Mouse (Mus musculus) retina, postnatal 1 day (tissue): ENCODE results near the gene 1600014C23Rik.

Experiments used
- DNase-seq: peaks from one replicate; pipeline ENCODE4 v3.0.0-alpha.2; 2012

Gene 1600014C23Rik

GRCm38 (mm10) chr17:45724574-45724921, 9.1 kb downstream of the 1600014C23Rik start:
- DNase-seq: no peak

DNA sequence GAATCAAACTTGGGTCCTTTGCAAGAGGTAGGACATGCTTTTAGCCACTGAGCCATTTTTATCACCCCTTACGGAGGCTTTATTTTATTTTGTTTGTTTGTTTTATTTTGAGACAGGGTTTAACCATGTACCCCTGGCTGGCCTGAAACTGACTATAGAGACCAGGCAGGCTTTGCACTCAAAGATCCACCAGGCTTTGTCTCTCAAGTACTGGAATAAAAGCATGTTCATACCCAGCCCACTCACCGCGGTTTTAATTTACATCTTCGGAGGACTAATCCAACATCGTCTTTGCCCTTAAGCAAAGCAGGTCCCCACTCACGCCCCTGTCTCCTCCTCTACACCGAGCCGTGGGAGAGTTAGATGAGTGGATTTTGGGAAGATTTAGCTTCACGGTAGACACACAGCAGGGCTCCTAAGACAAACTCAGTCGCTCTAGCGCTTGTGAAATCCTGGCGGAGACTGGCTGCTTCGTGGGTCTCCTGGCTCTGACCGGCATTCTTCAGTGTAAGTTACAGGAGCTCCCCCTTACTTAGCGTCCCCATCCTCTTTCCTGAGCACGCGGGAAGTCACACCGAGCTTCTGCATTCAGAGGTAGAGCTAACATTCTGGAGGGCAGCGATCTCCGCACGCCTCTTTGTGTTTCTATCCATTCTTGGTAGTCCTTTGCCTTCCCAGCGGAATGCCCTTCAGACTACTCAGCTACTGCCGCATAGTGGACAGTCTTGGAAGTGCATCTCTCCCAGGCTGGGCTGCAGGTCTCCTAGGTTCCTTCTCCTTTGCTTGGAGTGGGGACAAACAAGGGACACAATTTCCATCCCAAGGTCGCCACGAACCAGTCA, 9.7 kb downstream of the 1600014C23Rik start:
- peak; percentile 91 for DNase-seq

- DNase-seq: peak; percentile 77
Observed at GRCm38 (mm10) chr17:45718323-45718722, 15.3 kb downstream of the 1600014C23Rik start.

DNA sequence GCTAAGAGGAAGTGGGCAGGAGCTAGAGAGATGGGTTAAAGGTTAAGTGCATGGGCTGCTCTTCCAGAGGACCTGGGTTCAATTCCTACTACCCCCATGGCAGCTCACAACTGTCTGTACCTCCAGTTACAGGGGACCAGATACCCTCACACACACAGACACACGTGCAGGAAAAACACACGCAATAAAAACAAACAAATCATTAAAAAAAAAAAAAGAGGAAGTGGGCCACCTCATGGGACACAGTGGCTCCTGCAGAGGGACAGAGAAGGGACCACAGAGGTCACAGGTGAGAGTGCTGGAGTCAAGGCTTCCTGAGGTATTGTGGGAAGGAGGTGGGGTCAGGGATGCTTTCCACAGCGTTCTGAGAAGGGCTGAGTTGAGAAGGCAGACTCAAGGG, 22.1 kb downstream of the 1600014C23Rik start:
- no peak for DNase-seq

DNA sequence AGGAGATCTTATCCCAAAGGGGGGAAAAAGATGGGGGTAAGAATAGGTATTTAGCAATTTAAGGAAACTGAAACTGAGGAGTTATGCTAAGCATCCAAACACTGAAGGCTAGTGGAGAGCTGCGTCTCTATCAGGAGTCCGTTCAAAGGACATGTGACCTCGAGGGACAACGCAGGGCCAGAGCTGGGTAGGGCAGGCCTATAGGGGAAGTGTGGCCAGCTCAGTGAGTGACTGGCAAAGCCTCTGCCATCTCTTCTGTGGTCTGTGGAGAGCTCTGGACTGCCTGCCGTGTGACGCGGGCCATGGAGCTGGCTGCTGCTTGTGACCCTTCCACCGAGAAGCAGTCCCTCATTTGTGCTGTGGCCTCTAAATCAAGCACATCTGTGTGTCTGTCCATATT, 23.2 kb downstream of the 1600014C23Rik start:
- DNase-seq: no peak

DNA sequence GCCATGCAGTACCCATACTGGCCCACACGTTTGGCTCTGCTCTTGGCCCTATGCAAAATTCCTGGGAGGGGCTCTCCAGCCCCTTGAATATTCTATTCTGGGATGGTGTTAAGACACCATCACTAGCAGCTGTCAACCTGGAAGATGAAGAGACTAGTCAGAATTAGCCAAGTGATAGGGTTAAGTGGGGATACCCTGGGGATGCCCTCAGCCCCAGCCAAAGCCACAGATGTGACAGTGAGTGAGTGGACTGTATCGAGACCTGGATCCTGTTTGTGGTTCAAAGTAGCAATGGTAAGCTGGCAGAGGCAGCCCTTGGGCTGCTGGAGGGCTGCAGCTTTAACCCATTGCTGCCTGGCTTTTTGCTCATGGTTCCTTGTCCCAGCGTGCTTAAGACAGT, 23.8 kb downstream of the 1600014C23Rik start:
- DNase-seq: no peak

- DNase-seq: no peak
Observed at GRCm38 (mm10) chr17:45708179-45708578, 25.5 kb downstream of the 1600014C23Rik start.

DNA sequence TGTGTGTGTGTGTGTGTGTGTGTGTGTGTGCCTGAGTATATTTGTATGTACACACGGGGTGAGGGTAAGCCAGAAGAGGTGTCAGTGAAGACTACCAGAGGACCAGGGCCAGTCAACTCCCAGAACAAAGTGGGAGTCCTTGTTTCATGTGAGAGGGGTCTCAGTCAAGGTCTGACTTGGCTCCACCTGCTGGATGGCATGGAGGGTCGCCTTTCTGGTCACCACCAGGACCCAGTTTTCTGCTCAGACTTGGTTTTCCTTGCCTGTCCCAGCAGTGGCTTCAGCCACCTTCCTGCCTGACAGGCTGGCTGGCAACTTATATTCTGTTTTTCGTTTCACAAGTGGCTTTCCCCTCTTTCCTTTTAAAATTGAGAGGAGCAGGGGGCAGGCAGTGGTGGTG, 26.3 kb downstream of the 1600014C23Rik start:
- DNase-seq: no peak

DNA sequence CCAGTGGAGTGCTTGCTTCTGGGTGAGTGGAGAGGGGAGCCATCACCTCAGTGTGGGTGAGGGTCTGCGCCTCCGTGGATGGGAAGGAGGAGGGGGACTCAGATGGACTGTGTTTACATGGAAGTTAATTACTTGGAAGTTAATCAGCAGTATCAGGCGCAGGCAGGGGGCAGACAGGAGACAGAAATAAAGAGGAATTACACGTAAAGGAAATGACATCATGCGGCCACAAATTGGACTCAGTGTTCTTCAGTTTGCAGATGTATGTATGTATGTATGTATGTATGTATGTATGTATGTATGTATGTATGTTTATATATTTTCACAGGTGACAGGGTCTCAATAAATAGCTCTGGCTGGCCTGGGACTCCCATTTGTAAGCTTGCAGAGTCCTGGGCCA, 26.8 kb downstream of the 1600014C23Rik start:
- no peak for DNase-seq

GRCm38 (mm10) chr17:45703187-45703586, 30.5 kb downstream of the 1600014C23Rik start:
- DNase-seq: no peak

- no peak for DNase-seq
Observed at GRCm38 (mm10) chr17:45702254-45702653, 31.4 kb downstream of the 1600014C23Rik start.

- no peak for DNase-seq
Observed at GRCm38 (mm10) chr17:45701236-45701591, 32.4 kb downstream of the 1600014C23Rik start.

DNA sequence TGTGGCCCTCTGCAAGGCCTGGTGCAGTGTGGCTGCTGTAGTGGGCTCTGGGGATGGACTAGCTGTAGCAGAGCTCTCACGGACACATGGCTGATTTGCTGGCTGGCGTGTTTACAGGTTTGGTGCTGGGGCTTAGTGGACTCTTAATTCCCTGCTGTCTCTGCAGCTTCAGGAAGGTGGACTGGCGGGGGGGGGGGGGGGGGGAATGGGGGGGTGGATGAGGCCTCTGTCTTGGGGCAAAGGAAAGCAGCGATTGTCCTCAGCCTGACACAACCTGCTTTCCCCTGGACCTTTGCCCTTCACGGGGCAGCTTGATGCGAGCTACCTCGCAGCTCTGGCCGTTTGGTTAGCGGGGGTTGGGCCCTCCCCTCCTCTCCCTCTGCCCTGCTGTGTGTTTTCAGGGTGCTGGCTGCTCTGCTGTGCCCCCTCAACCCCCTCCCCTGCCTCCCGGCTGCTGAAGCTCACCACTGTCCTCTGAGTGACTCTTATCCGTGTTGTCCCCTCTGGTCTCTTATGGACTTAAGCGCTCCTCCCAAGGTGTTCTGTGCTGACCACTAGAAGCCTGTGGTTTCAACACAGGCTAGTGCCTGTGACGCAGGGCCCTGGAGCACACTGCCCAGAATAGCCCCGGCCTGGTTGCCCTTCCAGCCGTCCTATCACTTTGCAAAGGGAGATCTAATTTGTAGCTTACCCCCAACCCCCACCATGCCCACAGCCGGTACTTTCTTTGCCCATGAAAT, 33.0 kb downstream of the 1600014C23Rik start:
- DNase-seq: peak; percentile 68

DNA sequence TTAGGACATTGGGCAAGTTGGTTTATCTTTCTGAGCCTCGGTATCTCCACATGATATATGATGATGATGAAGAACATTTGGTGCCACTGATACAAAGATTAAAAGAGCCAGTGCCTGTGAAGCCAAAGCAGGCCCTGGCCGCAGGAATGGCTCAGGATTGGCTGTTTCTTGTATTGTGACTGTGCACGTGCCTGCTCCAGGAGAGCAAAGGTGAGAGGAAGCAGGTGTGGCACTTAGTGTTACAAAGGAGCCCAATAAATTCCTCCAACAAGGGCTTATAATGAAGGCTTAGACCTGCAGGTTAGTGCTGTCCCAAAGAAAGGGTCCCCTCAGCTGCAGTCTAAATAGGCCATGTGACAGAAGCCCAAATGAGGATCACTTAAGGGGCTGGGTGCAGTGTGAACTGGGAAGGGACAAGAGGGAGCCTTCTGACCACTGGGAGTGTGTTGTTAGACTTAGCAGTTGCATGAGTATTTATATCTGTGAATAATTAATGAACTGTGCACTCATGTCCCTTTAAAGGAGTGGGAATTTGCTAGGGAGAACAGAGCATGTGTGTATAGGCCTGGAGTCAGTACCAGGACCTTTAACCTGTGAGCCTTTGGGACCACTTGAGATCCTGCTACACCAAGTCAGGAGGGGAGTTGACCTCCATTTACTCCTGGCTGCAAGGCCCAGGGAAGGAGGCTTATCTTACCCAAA, 34.5 kb downstream of the 1600014C23Rik start:
- no peak for DNase-seq

GRCm38 (mm10) chr17:45698368-45698767, 35.3 kb downstream of the 1600014C23Rik start:
- DNase-seq: no peak

DNA sequence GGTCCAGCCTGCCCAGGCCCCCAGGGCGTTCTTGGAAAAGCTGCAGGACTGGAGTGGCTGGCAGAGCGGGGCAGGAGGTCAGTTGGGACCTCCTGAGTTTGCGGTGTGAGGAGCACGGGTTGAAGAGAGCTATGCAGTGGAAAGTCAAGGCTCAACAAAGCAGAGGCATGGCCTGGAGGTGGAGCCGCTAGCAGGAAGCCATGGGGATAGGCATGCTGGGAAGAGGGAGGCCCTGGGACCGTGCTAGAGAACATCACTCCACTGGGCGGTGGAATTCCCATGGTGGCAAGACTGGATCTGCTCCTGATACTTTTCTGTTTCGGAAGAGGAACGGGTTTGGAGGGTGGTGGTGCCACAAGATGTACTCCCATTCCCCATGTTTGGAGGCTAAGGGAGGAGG, 36.7 kb downstream of the 1600014C23Rik start:
- DNase-seq: no peak

- no peak for DNase-seq
Observed at GRCm38 (mm10) chr17:45695227-45696120, 38.2 kb downstream of the 1600014C23Rik start.

GRCm38 (mm10) chr17:45693812-45694565, 39.7 kb downstream of the 1600014C23Rik start:
- peak; percentile 29 for DNase-seq

- no peak for DNase-seq
Observed at GRCm38 (mm10) chr17:45692159-45692558, 41.5 kb downstream of the 1600014C23Rik start.

DNA sequence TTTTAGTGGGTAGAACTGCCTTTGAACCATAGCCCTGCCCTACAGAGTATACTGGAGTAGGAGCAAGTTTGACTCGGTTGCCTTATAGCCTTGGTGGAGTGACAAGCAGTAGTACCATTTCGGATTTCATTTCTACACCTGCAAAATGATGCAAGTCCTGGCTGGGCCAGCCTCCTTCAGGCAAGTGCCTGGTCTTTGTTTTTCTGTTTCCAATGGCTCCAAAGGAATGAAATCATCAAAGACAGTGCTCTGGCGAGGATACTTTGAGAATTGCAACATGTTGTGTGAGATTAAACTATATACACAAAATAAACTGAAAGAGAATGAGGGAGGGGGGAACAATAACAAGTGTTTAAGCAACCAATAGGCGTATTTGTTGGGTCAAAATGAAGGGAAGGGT, 43.6 kb downstream of the 1600014C23Rik start:
- no peak for DNase-seq

- DNase-seq: no peak
Observed at GRCm38 (mm10) chr17:45689120-45689519, 44.5 kb downstream of the 1600014C23Rik start.

DNA sequence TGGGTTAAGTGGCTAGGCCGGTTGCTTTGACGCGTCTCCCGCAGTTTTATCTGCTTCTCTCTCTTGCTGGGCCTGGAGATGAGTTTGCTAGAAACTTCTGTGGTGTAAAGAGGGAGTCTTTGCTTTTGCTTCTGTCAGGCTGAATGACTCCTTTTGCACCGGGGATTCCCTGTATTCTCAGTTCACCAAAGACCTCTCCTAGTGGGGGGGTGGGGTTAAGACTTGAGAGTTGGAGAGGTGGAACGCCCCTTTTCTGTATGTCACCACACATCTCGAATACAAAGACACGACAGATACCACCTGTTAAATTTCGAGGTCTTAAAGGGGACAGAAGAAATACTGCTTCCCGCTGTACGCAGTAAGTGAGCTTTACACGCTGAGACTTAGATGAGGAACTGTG, 46.9 kb downstream of the 1600014C23Rik start, which contains the start of gene Tmem63b:
Gene Tmem63b, minus strand, starts transcription at position 190 of the 400 bp plus-strand sequence.
- peak; percentile 48 for DNase-seq
